Mouse (Mus musculus): ENCODE results near the gene Tpra1.

Tpra1 gene

GRCm38 (mm10) chr6:88929451-88929850, 27.4 kb downstream of the Tpra1 start:
- DNase-seq: no peak

GRCm38 (mm10) chr6:88930049-88930448, 28.0 kb downstream of the Tpra1 start:
- no peak for DNase-seq

GRCm38 (mm10) chr6:88931449-88931848, 29.4 kb downstream of the Tpra1 start:
- no peak for DNase-seq

- no peak for DNase-seq
Measured at GRCm38 (mm10) chr6:88934132-88934531, 32.1 kb downstream of the Tpra1 start.

GRCm38 (mm10) chr6:88934816-88935215, 32.8 kb downstream of the Tpra1 start:
- no peak for DNase-seq

- no peak for DNase-seq
Measured at GRCm38 (mm10) chr6:88935735-88936276, 33.8 kb downstream of the Tpra1 start.

- no peak for DNase-seq
Measured at GRCm38 (mm10) chr6:88936342-88937213, 34.5 kb downstream of the Tpra1 start.

GRCm38 (mm10) chr6:88937214-88937549, 35.1 kb downstream of the Tpra1 start:
- no peak for DNase-seq

- DNase-seq: no peak
Measured at GRCm38 (mm10) chr6:88937971-88938663, 36.1 kb downstream of the Tpra1 start.

GRCm38 (mm10) chr6:88938664-88939055, 36.6 kb downstream of the Tpra1 start:
- DNase-seq: no peak

- no peak for DNase-seq
Measured at GRCm38 (mm10) chr6:88939281-88940089, 37.4 kb downstream of the Tpra1 start.

- no peak for DNase-seq
Measured at GRCm38 (mm10) chr6:88940090-88940916, 38.3 kb downstream of the Tpra1 start.

- DNase-seq: no peak
Measured at GRCm38 (mm10) chr6:88941628-88942027, 39.6 kb downstream of the Tpra1 start.

- no peak for DNase-seq
Measured at GRCm38 (mm10) chr6:88942595-88942994, 40.5 kb downstream of the Tpra1 start.

GRCm38 (mm10) chr6:88943666-88944065, 41.6 kb downstream of the Tpra1 start:
- no peak for DNase-seq

- DNase-seq: no peak
Measured at GRCm38 (mm10) chr6:88946442-88946841, 44.4 kb downstream of the Tpra1 start.

- DNase-seq: no peak
Measured at GRCm38 (mm10) chr6:88947771-88948170, 45.7 kb downstream of the Tpra1 start.

GRCm38 (mm10) chr6:88956725-88957124, 54.7 kb downstream of the Tpra1 start:
- DNase-seq: no peak

- DNase-seq: no peak
Measured at GRCm38 (mm10) chr6:88957313-88957712, 55.3 kb downstream of the Tpra1 start.

- DNase-seq: no peak
Measured at GRCm38 (mm10) chr6:88957801-88958211, 55.8 kb downstream of the Tpra1 start.

GRCm38 (mm10) chr6:88958305-88958704, 56.3 kb downstream of the Tpra1 start:
- DNase-seq: no peak

- DNase-seq: no peak
Measured at GRCm38 (mm10) chr6:88959834-88960233, 57.8 kb downstream of the Tpra1 start.

Measured in kidney, adult 11 months (tissue).